Mouse (Mus musculus): ENCODE data around the gene Dcbld2.

DNA sequence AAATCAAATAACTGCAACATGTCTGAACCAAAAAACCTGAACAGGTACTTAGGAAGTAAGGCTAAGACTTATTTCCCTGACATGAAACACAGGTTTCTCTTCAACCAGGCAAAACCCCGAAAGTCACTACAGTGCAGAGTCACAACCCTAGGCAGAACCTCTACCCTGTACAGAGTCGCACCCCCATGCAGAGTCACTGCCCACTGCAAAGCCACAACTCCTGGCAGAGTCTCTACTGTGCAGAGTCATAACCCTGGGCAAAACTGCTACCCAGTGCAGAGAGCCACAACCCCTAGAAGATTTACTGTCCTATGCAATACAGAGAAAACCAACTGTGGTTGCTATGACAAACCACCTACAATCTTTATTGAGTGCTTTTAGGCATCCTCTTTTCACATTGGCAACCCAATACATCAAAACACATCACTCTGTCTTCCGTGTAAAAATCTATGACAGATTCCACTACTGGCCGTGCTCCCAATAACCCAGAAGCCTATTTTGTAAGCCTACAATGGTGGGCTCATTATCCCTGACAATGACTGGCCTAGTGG lies 71.7 kb downstream of the Dcbld2 start:
- TF ChIP-seq CTCF (IDR thresholded peaks at IDR 0.05; ENCODE audit: low read depth, low read length) (no peak), GATA1 (IDR thresholded peaks at IDR 0.05; ENCODE audit: borderline replicate concordance, low read length) (no peak)

Measured in G1E (cell line).